Mouse (Mus musculus) olfactory bulb, adult 2 months (tissue): Measurements from ENCODE around the gene Xylt1.

ENCODE experiments used
- CTCF ChIP-seq: fragments of 200-500 bp; IDR thresholded peaks from 2 replicates; pipeline ENCODE4 v1.5.1; 2012; ENCODE audit warnings: low read depth, mild to moderate bottlenecking, low read length, moderate library complexity; ENCODE audit not compliant: insufficient read depth
- POLR2A ChIP-seq: fragments of 200-500 bp; IDR thresholded peaks from 2 replicates; pipeline ENCODE4 v1.6.1; 2012; ENCODE audit warnings: mild to moderate bottlenecking, low read depth, low read length, moderate library complexity; ENCODE audit not compliant: insufficient read depth

DNA sequence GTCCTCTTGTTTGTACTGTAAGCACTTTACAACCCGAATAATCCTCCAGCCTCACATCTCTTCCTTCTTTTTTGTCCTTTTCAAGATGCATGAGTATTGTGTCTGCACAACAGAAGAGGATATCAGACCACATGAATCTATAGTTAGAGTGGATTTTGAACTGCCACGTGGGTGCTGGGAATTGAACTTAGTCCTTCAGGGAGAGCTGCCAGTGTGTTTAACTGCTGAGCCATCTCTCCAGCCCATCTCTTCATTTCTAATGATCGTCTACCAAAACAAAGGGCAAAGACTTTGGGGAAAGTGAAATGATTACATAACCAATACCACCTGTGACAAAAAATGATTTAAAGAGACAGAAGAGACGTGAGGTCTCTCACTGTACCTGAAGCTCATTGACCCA lies 5.6 kb downstream of the Xylt1 start:
- TF ChIP-seq CTCF = no peak
- TF ChIP-seq POLR2A = no peak
